Mouse (Mus musculus) G1E (cell line): ENCODE data around the gene Fam162b. TPM values are rescaled to one million over a fixed set of nuclear protein-coding genes. Genes with fewer than 3 reads are reported as not detected.

Experiments
- ATAC-seq: 2 replicates; pipeline ENCODE4 v1.8.0; 2016; ENCODE audit warnings: mild to moderate bottlenecking; ENCODE audit not compliant: insufficient number of reproducible peaks, poor library complexity, low FRiP score, severe bottlenecking; ENCODE audit errors: extremely low read depth
- DNase-seq: peaks from one replicate; pipeline ENCODE4 v3.0.0; 2012; ENCODE audit warnings: low spot score
- H3K27me3 ChIP-seq: 2 replicates; pipeline ENCODE4 v1.6.1; 2012; ENCODE audit warnings: mild to moderate bottlenecking, low read length, inconsistent platforms; ENCODE audit not compliant: insufficient read depth
- H3K36me3 ChIP-seq: replicated peaks from 2 replicates; pipeline ENCODE3; 2012; ENCODE audit warnings: mild to moderate bottlenecking, inconsistent platforms
- H3K4me1 ChIP-seq: 2 replicates; pipeline ENCODE4 v1.6.1; 2012; ENCODE audit warnings: low read depth, low read length, inconsistent platforms, mixed read lengths; ENCODE audit not compliant: insufficient read depth
- H3K4me3 ChIP-seq: 2 replicates; pipeline ENCODE4 v1.5.1; 2012; ENCODE audit warnings: low read depth, mild to moderate bottlenecking, inconsistent platforms, low read length, moderate library complexity, mixed read lengths
- H3K9me3 ChIP-seq: replicated peaks from 2 replicates; pipeline ENCODE4 v1.6.1; 2012; ENCODE audit warnings: inconsistent platforms
- CTCF ChIP-seq: IDR thresholded peaks from 2 replicates; pipeline ENCODE4 v1.5.1; 2012; ENCODE audit warnings: low read depth, low read length, inconsistent platforms, mixed read lengths
- GATA1 ChIP-seq: IDR thresholded peaks from 2 replicates; pipeline ENCODE4 v1.6.1; 2012; ENCODE audit warnings: borderline replicate concordance, low read length, inconsistent platforms, mixed read lengths
- GATA2 ChIP-seq: IDR thresholded peaks from 2 replicates; pipeline ENCODE4 v1.6.1; 2012; ENCODE audit warnings: low read depth, low read length, inconsistent platforms, borderline replicate concordance
- POLR2AphosphoS5 ChIP-seq: IDR thresholded peaks from 2 replicates; pipeline ENCODE4 v1.6.1; 2012; ENCODE audit warnings: low read depth, low read length, inconsistent platforms; ENCODE audit not compliant: insufficient replicate concordance
- TAL1 ChIP-seq: conservative IDR thresholded peaks from 2 replicates; pipeline ENCODE4 v1.6.1; 2012; ENCODE audit warnings: low read depth, low read length, inconsistent platforms, mixed read lengths
- polyA plus RNA-seq: library from polyadenylated mRNA; stranded (reverse); fragments of >175 nt; gene quantifications from 2 replicates; pipeline ENCODE4 v1.2.3, GENCODE M21; 2012
- total RNA-seq, 2 experiments: library from RNA; stranded (forward) in 1 of 2; stranded (reverse) in 1 of 2; fragments of 200-1000 nt in 1 of 2; fragments of >200 nt in 1 of 2; fragmentation: Nextera tagmentation in 1 of 2; gene quantifications; 2 replicates each; pipeline ENCODE4 v1.2.3; 2014 to 2017

Gene Fam162b
- total and polyA plus RNA-seq, 3 experiments: not detected

DNA sequence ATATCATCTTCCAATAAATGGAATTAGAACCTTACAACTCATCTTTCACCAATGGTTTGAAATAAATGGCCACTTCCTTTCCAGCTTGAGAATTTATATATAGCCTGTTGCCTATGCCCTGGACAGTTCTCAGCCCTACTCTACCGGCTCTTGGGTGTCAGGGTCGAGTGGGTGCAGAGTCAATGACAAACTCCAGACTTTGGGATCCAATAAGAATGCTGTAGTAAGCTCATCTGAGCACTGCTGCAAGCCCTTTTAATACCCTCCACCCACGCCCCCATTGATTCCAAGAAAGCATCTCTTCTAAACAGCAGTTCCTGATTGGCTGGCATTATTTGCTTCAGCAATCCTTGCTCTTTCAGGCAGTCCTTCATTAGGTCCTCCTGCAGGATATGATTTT, 23.1 kb upstream of the Fam162b start:
- ATAC-seq: no peak
- TF ChIP-seq TAL1: no peak
- TF ChIP-seq GATA1: no peak
- no peak for TF ChIP-seq CTCF
- no peak for TF ChIP-seq POLR2AphosphoS5
- no peak for TF ChIP-seq GATA2
- no peaks in the 10 kb centered on the region for H3K36me3 ChIP-seq

GRCm38 (mm10) chr10:51611969-51612682, 21.8 kb upstream of the Fam162b start:
- TF ChIP-seq GATA2 (no peak), TAL1 (no peak), POLR2AphosphoS5 (no peak), CTCF (no peak), GATA1 (no peak)
- ATAC-seq: no peak

More for the DNA sequence above, 23.1 kb upstream of the Fam162b start:
- Histone ChIP-seq H3K4me1 (no peaks in the 10 kb centered on the region), H3K27me3 (no peaks in the 10 kb centered on the region), H3K4me3 (no peak overlapping the region), H3K9me3 (no peaks in the 10 kb centered on the region)
- DNase-seq: no peak

GRCm38 (mm10) chr10:51609741-51610425, 19.6 kb upstream of the Fam162b start:
- ATAC-seq (no peak), DNase-seq (no peak)
- no peaks in the 10 kb centered on the region for H3K27me3 ChIP-seq
- no peaks in the 10 kb centered on the region for H3K4me1 ChIP-seq
- no peak overlapping the region for H3K4me3 ChIP-seq
- H3K9me3 ChIP-seq: no peaks in the 10 kb centered on the region
- no peak for TF ChIP-seq GATA1
- no peak for TF ChIP-seq GATA2
- TF ChIP-seq CTCF: no peak
- TF ChIP-seq POLR2AphosphoS5: no peak
- no peak for TF ChIP-seq TAL1
- no peaks in the 10 kb centered on the region for H3K36me3 ChIP-seq

More at GRCm38 (mm10) chr10:51611969-51612682, 21.8 kb upstream of the Fam162b start:
- H3K27me3 ChIP-seq: no peaks in the 10 kb centered on the region
- no peaks in the 10 kb centered on the region for H3K4me1 ChIP-seq
- H3K36me3 ChIP-seq: no peaks in the 10 kb centered on the region
- DNase-seq: no peak
- no peak overlapping the region for H3K4me3 ChIP-seq
- H3K9me3 ChIP-seq: no peaks in the 10 kb centered on the region

- H3K36me3 ChIP-seq: no peaks in the 10 kb centered on the region
- H3K9me3 ChIP-seq: no peaks in the 10 kb centered on the region
- DNase-seq: no peak
- no peak for ATAC-seq
- H3K4me1 ChIP-seq: no peaks in the 10 kb centered on the region
- TF ChIP-seq CTCF (no peak), POLR2AphosphoS5 (no peak), GATA1 (no peak), TAL1 (no peak), GATA2 (no peak)
- H3K4me3 ChIP-seq: no peak overlapping the region
- no peaks in the 10 kb centered on the region for H3K27me3 ChIP-seq
These were observed 6.8 kb upstream of the Fam162b start for GRCm38 (mm10) chr10:51596928-51597635.

- no peak overlapping the region for H3K4me3 ChIP-seq
- no peaks in the 10 kb centered on the region for H3K27me3 ChIP-seq
- H3K4me1 ChIP-seq: no peaks in the 10 kb centered on the region
- H3K36me3 ChIP-seq: no peaks in the 10 kb centered on the region
- ATAC-seq (no peak), DNase-seq (no peak)
- no peaks in the 10 kb centered on the region for H3K9me3 ChIP-seq
- TF ChIP-seq POLR2AphosphoS5: no peak
- no peak for TF ChIP-seq GATA1
- no peak for TF ChIP-seq TAL1
These were observed 4.9 kb upstream of the Fam162b start for GRCm38 (mm10) chr10:51595001-51595931.
